Mouse (Mus musculus) lung, adult 18-20 months (tissue): ENCODE measurements around the gene Slc6a12.
A peak's percentile ranks its signal among the peaks of the same experiment; 100 is the strongest.

ENCODE experiments used
- DNase-seq, 2 experiments: peaks; one replicate each; pipeline ENCODE4 v3.0.0; 2022; ENCODE audit warnings: mixed read lengths in 2 of 2

Slc6a12 gene

GRCm38 (mm10) chr6:121343026-121343770 lies at the start of gene Slc6a12:
Slc6a12 (plus strand) TSS chr6:121343076.
- peak; percentile 15 for DNase-seq

GRCm38 (mm10) chr6:121299317-121299716 lies 43.6 kb upstream of the Slc6a12 start:
- no peak for DNase-seq

GRCm38 (mm10) chr6:121299954-121300353 lies 42.9 kb upstream of the Slc6a12 start, which contains the start of gene Slc6a13:
Slc6a13 (plus strand) TSS chr6:121300227.
- DNase-seq: no peak

DNA sequence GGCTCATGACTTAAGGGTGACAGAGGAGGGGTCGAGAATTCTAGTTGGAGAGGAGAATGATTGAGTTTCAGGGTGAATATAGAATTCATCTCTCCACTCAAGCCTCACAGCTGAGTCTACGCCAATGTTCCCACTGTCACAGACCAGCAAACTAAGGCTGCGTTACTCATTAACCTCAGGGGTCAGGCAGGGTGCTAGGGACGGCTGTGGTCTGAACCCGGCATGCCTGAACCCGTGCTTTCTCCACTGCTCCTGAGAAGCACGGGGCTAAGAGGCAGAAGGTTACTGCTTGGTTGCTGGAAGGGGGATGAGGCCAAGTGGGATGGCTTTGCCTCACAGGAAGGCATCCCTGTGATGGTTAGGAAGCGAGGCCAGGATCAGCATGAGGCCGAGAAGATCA lies 42.4 kb upstream of the Slc6a12 start:
- no peak for DNase-seq

GRCm38 (mm10) chr6:121303466-121304220 lies 39.2 kb upstream of the Slc6a12 start:
- no peak for DNase-seq

DNA sequence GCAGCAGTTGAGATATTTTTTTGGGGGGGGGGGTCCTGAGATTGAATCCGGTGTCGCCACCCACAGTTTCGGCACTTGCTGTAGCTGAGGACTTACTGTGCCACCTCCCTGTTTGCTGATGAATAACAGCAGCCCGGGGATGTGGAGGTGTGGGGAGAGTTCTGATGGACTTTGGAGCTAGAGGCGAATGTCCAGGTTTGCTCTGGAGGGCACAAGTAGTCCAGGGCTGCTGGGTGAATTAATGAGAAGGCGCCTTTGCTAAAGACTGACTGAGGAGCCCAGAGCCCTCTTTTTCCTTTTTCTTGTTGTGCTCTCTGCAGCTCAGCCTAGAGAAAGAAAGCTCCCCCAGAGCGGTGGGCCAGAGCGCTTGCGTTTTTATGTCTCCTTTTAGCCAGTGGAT lies 38.2 kb upstream of the Slc6a12 start:
- no peak for DNase-seq

DNA sequence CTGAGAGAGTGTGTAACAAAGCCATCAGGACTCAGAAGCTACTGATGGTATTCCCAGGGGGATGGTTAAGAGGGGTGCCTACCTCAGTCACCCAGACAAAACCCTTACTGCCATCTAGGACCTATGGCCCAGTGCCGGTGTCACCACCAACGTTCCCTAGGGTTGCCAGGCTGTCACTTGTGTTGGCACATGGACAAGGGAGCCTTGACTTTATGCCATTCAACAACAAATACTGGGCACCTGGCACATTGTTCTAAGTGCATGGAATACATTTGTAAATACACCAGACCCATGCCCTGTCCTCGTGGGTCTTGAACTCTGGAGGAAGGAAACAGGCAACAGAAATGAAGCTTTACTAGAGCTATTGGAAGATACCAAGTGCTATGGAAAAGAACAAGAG lies 37.3 kb upstream of the Slc6a12 start:
- DNase-seq: no peak

DNA sequence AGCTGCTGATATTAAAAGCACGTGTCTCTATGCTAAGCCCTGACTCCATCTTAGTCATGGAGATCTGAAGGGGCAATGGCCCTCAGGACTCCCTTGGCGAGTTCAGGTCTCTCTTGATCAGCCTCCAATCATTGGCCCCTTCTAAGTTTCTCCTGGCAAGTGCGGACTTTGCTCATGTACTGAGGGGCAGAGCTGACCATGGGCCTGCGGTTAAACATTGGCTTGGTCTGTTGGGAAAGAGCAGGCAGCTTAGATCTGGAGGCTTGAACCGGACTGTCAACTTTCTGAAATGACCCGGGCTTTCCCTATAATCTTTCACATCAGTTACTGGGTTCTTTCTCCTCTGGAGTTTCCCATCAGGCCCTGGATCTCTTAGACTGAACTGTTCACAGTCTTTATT lies 31.9 kb upstream of the Slc6a12 start:
- no peak for DNase-seq

DNA sequence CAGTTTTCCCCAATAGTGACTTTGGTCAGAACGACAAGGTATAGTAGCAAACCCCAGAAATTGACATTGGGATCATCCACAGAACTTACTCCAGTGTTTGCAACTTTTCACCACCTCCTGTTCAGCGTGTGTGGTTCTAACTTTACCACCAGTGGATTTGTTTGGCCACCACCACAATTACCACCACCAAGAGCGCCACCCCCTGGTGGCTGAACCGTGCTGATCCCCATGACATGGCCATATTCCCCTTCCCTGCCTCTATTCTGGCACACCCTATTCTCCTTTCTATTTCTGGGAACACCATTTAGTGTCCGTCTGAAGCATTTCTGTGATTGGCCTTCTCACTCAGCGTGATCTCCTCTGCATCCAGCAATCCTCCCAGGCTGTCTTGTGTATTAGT lies 23.8 kb upstream of the Slc6a12 start:
- DNase-seq: no peak

DNA sequence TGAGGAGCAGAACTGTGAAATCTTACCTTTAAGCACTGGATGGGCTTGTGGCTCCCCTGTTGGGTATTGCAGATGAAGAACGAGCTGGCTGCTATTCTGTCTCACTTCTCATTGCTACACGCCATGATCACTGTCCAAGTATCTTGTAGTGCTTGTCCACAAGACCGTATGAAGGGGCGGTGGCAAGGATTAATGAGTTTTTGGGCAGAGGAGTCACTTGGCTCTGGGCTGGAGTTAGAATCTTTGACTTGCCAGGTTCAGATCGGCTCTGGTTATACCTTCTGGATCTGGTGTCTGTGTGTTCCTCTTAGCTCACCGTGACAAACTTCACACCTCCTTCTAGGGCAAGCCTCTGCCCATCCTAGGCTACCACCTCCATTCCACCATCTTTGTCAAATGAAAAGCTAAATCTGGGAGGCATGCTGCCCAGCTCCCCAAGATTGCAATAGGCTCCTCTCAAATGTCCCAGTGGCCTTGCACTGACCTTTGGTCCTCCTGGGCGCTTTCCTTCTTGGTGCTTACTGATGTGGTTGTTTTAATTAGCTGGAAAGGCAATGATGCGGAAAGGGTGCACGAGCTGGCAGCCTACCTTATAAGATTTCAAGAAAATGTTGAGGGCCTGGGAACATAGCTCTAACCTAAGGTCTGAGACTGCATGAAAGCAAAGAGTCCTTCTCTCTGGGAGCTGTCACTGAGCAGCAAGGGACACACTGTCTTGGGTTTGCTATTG lies 20.3 kb upstream of the Slc6a12 start:
- DNase-seq: no peak

DNA sequence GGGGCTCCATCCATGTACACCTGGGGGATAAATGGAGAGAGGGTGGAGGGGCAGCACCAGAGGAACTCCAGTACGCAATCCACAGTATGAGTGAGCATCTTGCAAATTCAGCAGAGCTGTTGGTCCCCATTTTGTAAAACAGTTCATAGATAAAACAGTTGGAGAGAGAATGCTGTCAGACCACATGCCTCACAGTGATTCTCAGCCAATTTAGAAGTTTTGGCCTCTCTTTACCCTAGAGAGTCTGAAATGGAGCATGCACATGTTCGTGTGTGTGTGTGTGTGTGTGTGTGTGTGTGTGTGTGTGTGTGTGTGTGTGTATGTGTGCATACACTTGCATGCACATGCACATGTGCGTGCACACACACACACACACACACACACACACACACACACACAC lies 17.6 kb upstream of the Slc6a12 start:
- no peak for DNase-seq

DNA sequence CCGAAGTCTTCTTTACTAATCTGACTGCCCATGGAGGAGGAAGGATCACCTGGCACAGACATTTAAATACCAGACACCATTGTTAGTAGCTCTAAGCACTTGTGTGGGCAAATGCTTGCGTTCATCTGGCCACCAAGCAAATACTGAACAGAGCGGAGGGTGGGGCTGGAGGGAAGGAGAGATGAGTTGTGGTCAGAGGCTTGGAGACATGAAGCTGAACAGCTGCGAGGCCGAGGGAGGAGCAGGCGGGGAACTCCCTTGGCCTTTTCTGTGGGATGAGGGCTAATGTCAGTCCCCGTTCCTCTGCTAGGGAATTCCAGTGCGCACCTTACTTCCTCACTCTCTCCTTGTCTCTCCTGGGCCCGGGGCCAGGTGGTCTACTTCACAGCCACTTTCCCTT lies 17.1 kb upstream of the Slc6a12 start:
- DNase-seq: no peak

- DNase-seq: no peak
These were observed 16.3 kb upstream of the Slc6a12 start for GRCm38 (mm10) chr6:121326486-121327069.

GRCm38 (mm10) chr6:121328417-121328884 lies 14.4 kb upstream of the Slc6a12 start:
- no peak for DNase-seq

- DNase-seq: peak in 1 of 2 experiments; percentile 21
These were observed 12.9 kb upstream of the Slc6a12 start for GRCm38 (mm10) chr6:121329848-121330508.

- DNase-seq: no peak
These were observed 7.0 kb upstream of the Slc6a12 start for GRCm38 (mm10) chr6:121335841-121336240.

GRCm38 (mm10) chr6:121336558-121336957 lies 6.3 kb upstream of the Slc6a12 start:
- peak in 1 of 2 experiments; percentile 15 for DNase-seq

GRCm38 (mm10) chr6:121337229-121337628 lies 5.6 kb upstream of the Slc6a12 start:
- no peak for DNase-seq

GRCm38 (mm10) chr6:121337770-121338518 lies 4.9 kb upstream of the Slc6a12 start:
- DNase-seq: peak; percentile 59 to 63

GRCm38 (mm10) chr6:121338519-121338896 lies 4.4 kb upstream of the Slc6a12 start:
- no peak for DNase-seq

DNA sequence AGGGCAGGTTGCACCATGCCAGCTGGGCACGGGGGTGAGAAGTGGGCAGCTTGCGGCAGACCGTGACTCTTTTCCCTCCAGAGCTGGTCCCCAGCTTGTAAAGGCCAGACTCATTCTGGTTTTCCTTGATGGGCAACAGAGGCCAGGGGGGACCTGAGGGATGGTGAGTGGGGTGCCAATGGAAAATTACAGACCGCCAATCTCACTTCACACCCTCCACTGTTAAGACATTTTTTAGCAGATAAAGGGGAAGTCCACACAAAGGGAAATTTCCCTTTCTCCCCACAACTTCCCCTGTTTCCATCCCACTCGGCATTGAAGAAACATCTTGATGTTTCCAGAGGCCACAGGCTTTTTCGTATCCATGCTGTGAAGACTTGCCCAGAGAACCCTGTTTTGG lies 1.2 kb upstream of the Slc6a12 start:
- DNase-seq: no peak

- no peak for DNase-seq
These were observed 871 bp downstream of the Slc6a12 start for GRCm38 (mm10) chr6:121343771-121344123.
